Mouse (Mus musculus): ENCODE measurements around the gene Tuba3b. TPM values are rescaled to one million over a fixed set of nuclear protein-coding genes. Genes with fewer than 3 reads are reported as not detected.

Gene Tuba3b
- total and polyA plus RNA-seq, 3 experiments = not detected

DNA sequence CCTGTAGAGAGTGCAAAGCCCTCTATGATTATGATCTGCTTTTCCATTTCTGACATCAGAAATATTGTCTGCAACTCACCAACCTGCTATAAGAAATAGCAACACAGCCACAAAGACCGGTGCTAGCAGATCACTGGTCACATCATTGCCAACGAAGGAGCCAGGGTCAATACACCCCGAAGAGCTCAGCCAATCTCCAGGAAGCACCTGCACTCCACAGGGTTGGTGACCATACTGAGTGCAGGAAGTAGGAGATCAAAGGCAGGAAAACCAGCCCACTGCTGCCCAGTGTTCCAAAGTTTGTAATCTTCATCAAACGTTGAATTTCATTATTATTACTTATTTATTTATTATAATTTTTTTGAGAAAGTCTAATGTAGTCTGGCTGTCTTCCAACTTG, 10.9 kb upstream of the Tuba3b start:
- dilution Hi-C loops (cut with MboI; ENCODE audit: extremely low pct_ligation_motif_present, extremely low pct_unique_long_range_greater_than_20kb, low sequenced_read_pairs) = no loop called here
- Histone ChIP-seq H3K4me3 (replicated peaks in 1 of 3; ENCODE audit: low read depth in 2 of 3, low read length in 2 of 3, poor library complexity in 1 of 3) (no peak overlapping the region), H3K4me1 (ENCODE audit: control insufficient read depth in 1 of 2, insufficient read depth in 2 of 2) (peaks cover 2 to 9% of the 10 kb centered on the region in 2 experiments; a peak in 2 of 4 replicates), H3K27ac (ENCODE audit: insufficient read depth, low read depth) (no peak overlapping the region), H3K79me2 (replicated peaks; ENCODE audit: control insufficient read depth, extremely low read depth, insufficient read depth, poor library complexity, severe bottlenecking) (no peaks in the 10 kb centered on the region), H3K4me2 (ENCODE audit: insufficient read depth, low read depth, poor library complexity, severe bottlenecking) (no peak overlapping the region), H3K27me3 (replicated peaks) (no peaks in the 10 kb centered on the region), H3K9ac (ENCODE audit: insufficient read depth, low read depth) (no peak overlapping the region), H3K9me3 (replicated peaks; ENCODE audit: low read length) (no peaks in the 10 kb centered on the region), H3K36me3 (replicated peaks in 1 of 2; ENCODE audit: control insufficient read depth in 1 of 2, insufficient read depth in 1 of 2, low read length in 1 of 2) (no peaks in the 10 kb centered on the region)
- DNase-seq (ENCODE audit: extremely low read depth) = no peak
- in situ Hi-C loops (cut with MboI; ENCODE audit: low pct_ligation_motif_present, low pct_unique_long_range_greater_than_20kb, low sequenced_read_pairs) = no loop called here
- TF ChIP-seq E2F4 (IDR thresholded peaks at IDR 0.05; ENCODE audit: insufficient replicate concordance, low read depth, low read length) = no peak
- no peak for TF ChIP-seq IRF4 (IDR thresholded peaks at IDR 0.05; ENCODE audit: low read depth, low read length)
- no peak for TF ChIP-seq SMC3 (IDR thresholded peaks at IDR 0.05; ENCODE audit: low read depth, low read length)

DNA sequence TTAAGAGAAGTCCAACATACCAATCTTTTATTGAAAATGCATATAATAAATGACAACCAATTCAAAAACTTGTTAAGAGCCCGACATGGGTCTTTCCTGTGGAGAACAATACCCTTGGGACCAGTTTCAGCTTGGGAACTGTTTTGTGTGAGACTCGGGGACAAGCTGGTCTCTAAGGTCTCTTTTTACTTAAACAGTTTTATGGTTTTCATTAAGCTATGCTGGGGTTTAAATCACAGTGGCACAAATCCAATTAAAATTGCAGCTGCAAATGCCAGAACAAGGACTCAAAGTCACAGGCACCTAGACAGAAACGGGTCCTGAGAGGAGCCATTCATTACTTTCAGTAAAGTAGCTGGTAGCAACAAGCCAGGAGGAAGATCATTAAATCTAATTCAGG, 10.4 kb upstream of the Tuba3b start:
- Histone ChIP-seq H3K4me3 (replicated peaks in 1 of 3; ENCODE audit: low read depth in 2 of 3, low read length in 2 of 3, poor library complexity in 1 of 3) (no peak overlapping the region), H3K79me2 (replicated peaks; ENCODE audit: control insufficient read depth, extremely low read depth, insufficient read depth, poor library complexity, severe bottlenecking) (no peaks in the 10 kb centered on the region), H3K9me3 (replicated peaks; ENCODE audit: low read length) (no peaks in the 10 kb centered on the region), H3K9ac (ENCODE audit: insufficient read depth, low read depth) (no peak overlapping the region), H3K4me2 (ENCODE audit: insufficient read depth, low read depth, poor library complexity, severe bottlenecking) (no peak overlapping the region), H3K27ac (ENCODE audit: insufficient read depth, low read depth) (no peak overlapping the region), H3K4me1 (ENCODE audit: control insufficient read depth in 1 of 2, insufficient read depth in 2 of 2) (peaks cover 2 to 9% of the 10 kb centered on the region in 2 experiments; a peak in 2 of 4 replicates), H3K27me3 (replicated peaks) (no peaks in the 10 kb centered on the region), H3K36me3 (replicated peaks in 1 of 2; ENCODE audit: control insufficient read depth in 1 of 2, insufficient read depth in 1 of 2, low read length in 1 of 2) (no peaks in the 10 kb centered on the region)
- dilution Hi-C loops (cut with MboI; ENCODE audit: extremely low pct_ligation_motif_present, extremely low pct_unique_long_range_greater_than_20kb, low sequenced_read_pairs) = no loop called here
- DNase-seq (ENCODE audit: extremely low read depth) = no peak
- TF ChIP-seq USF2 (conservative IDR thresholded peaks at IDR 0.05; ENCODE audit: low read depth, low read length) (no peak), MAZ (IDR thresholded peaks at IDR 0.05; ENCODE audit: low read depth, low read length) (no peak), PAX5 (IDR thresholded peaks at IDR 0.05; ENCODE audit: low read length) (no peak), ZMIZ1 (IDR thresholded peaks at IDR 0.05; ENCODE audit: low read depth, low read length) (no peak), MEF2A (IDR thresholded peaks at IDR 0.05; ENCODE audit: borderline replicate concordance, low read depth, low read length) (no peak), EP300 (IDR thresholded peaks at IDR 0.05; ENCODE audit: low read length) (no peak), MAX (IDR thresholded peaks at IDR 0.05; ENCODE audit: low read length) (no peak), POLR2AphosphoS2 (IDR thresholded peaks at IDR 0.05; ENCODE audit: low read depth, low read length) (no peak), MXI1 (IDR thresholded peaks at IDR 0.05; ENCODE audit: low read depth, low read length) (no peak), KAT2A (IDR thresholded peaks at IDR 0.05; ENCODE audit: insufficient replicate concordance, low read length) (no peak), CHD1 (IDR thresholded peaks at IDR 0.05; ENCODE audit: low read depth, low read length) (no peak), TCF12 (IDR thresholded peaks at IDR 0.05; ENCODE audit: low read depth, low read length) (no peak), ZNF384 (IDR thresholded peaks at IDR 0.05; ENCODE audit: low read depth, low read length) (no peak), USF1 (IDR thresholded peaks at IDR 0.05; ENCODE audit: low read depth, low read length) (no peak), BHLHE40 (IDR thresholded peaks at IDR 0.05; ENCODE audit: low read depth, low read length) (no peak), RCOR1 (conservative IDR thresholded peaks at IDR 0.05; ENCODE audit: low read depth, low read length) (no peak)
- in situ Hi-C loops (cut with MboI; ENCODE audit: low pct_ligation_motif_present, low pct_unique_long_range_greater_than_20kb, low sequenced_read_pairs) = no loop called here
